Mouse (Mus musculus) embryonic facial prominence, embryonic 10.5 days (tissue): Measurements from ENCODE around the gene Pitpna. TPM values are rescaled to one million over a fixed set of nuclear protein-coding genes. Genes with fewer than 3 reads are reported as not detected.
"Not testable (repeated sequence)": the region's sequence is repeated elsewhere in the genome, so short reads cannot be mapped to it uniquely, and the experiment has no call there.

ENCODE experiments used
- DNase-seq: peaks from one replicate; pipeline ENCODE4 v3.0.0-alpha.2; 2017; ENCODE audit warnings: low spot score
- H3K27ac ChIP-seq: fragments of 300-500 bp; sonication (generic); replicated peaks from 2 replicates; pipeline ENCODE4 v1.5.1; 2016; ENCODE audit warnings: mild to moderate bottlenecking
- H3K27me3 ChIP-seq: fragments of 300-500 bp; sonication (generic); replicated peaks from 2 replicates; pipeline ENCODE4 v1.6.1; 2016; ENCODE audit warnings: low read depth, mild to moderate bottlenecking; ENCODE audit not compliant: poor library complexity, severe bottlenecking
- H3K36me3 ChIP-seq: fragments of 300-500 bp; sonication (generic); replicated peaks from 2 replicates; pipeline ENCODE4 v1.6.1; 2016; ENCODE audit warnings: mild to moderate bottlenecking, moderate library complexity
- H3K4me1 ChIP-seq: fragments of 300-500 bp; sonication (generic); 2 replicates; pipeline ENCODE4 v1.6.1; 2016
- H3K4me3 ChIP-seq: fragments of 300-500 bp; sonication (generic); 2 replicates; pipeline ENCODE4 v1.5.1; 2016; ENCODE audit warnings: mild to moderate bottlenecking, moderate library complexity
- H3K9me3 ChIP-seq: fragments of 300-500 bp; sonication (generic); 2 replicates; pipeline ENCODE4 v1.6.1; 2016; ENCODE audit warnings: mild to moderate bottlenecking
- WGBS: fragments of 180-500 bp; shearing (Covaris S2); methylation state at CpG from one replicate; pipeline ENCODE4 v1.1.7; 2016; 5-methylcytosine and 5-hydroxymethylcytosine counted together
- polyA plus RNA-seq: library from polyadenylated mRNA; unstranded; fragments of >200 nt; fragmentation: Nextera tagmentation; extraction: Ambion mirVana; gene quantifications from 2 replicates; pipeline ENCODE4 v1.2.1, GENCODE M21; 2016

Gene Pitpna
- polyA plus RNA-seq, 1 experiment from 2014 or later: 61.5 TPM

DNA sequence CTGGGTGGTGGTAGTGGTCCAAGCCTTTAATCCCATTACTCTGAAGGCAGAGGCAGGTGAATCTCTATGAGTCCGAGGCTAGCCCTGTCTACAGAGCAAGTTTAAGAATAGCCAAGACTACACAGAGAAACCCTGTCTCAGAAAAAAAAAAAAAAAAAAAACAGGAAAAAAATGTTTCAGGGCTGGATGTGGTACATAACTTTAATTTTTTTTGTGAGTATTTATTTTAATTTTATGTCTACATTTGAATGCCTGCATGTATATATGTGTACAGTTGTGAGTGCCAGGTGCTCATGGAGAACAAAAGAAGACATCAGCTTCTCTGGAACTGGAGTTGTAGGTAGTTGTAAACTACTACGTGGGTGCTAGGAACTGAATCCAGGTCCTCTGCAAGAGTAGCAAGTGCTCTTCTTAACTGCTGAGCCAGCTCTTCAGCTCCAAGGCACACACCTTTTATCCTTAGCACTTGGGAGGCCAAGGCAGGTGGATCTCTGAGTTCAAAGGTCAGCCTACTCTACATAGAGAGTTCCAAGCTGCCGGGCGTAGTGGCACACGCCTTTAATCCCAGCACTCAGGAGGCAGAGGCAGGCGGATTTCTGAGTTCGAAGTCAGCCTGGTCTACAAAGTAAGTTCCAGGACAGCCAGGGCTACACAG lies 6.3 kb upstream of the Pitpna start:
- Histone ChIP-seq H3K27me3 (no peaks in the 10 kb centered on the region), H3K36me3 (no peaks in the 10 kb centered on the region), H3K9me3 (no peaks in the 10 kb centered on the region), H3K27ac (no peak overlapping the region), H3K4me3 (no peak overlapping the region), H3K4me1 (peaks cover 4% of the 10 kb centered on the region; the same call in 1 of the 2 replicates)
- DNase-seq: no peak
- 91% methylated on average over 7 of the region's 7 CpGs for WGBS

DNA sequence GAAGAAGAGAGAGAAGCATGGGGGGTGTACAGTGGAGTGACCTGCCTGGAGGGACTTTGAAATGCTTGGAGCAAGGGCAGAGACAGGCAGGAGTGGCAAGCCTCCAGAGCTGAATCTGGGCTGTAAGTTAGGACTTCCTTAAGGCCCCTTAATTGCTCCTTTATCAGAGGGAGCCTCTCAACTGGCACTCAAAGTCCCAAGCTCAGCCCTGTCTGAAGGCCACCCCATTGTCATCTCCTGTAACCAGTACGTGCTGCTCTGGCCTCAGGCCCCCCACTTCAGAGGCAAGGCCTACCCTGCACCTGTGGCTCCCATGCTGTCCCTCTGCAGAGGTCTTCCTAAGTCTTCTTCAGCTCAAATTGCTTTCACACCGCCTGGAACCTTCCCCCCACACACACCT lies 4.4 kb upstream of the Pitpna start:
- no peaks in the 10 kb centered on the region for H3K36me3 ChIP-seq
- no peaks in the 10 kb centered on the region for H3K27me3 ChIP-seq
- no peaks in the 10 kb centered on the region for H3K9me3 ChIP-seq
- H3K27ac ChIP-seq: no peak overlapping the region
- H3K4me1 ChIP-seq: peaks cover 13% of the 10 kb centered on the region
- WGBS: 74% methylated on average over 2 of the region's 2 CpGs
- no peak for DNase-seq
- H3K4me3 ChIP-seq: no peak overlapping the region

GRCm38 (mm10) chr11:75585061-75585460 lies 2.8 kb upstream of the Pitpna start:
- no peaks in the 10 kb centered on the region for H3K9me3 ChIP-seq
- DNase-seq: no peak
- 81% methylated on average over 4 of the region's 4 CpGs for WGBS

GRCm38 (mm10) chr11:75585978-75586377 lies 1.9 kb upstream of the Pitpna start:
- H3K9me3 ChIP-seq: no peaks in the 10 kb centered on the region
- no peak overlapping the region for H3K27ac ChIP-seq
- peaks cover 5% of the 10 kb centered on the region for H3K36me3 ChIP-seq
- no peaks in the 10 kb centered on the region for H3K27me3 ChIP-seq
- H3K4me1 ChIP-seq: peaks cover 30% of the 10 kb centered on the region
- no peak for DNase-seq
- WGBS: 77% methylated on average over 5 of the region's 5 CpGs
- no peak overlapping the region for H3K4me3 ChIP-seq

More at GRCm38 (mm10) chr11:75585061-75585460, 2.8 kb upstream of the Pitpna start:
- Histone ChIP-seq H3K27ac (no peak overlapping the region), H3K36me3 (peaks cover 3% of the 10 kb centered on the region; the same call in 1 of the 2 replicates), H3K4me3 (no peak overlapping the region), H3K4me1 (peaks cover 28% of the 10 kb centered on the region), H3K27me3 (no peaks in the 10 kb centered on the region)

DNA sequence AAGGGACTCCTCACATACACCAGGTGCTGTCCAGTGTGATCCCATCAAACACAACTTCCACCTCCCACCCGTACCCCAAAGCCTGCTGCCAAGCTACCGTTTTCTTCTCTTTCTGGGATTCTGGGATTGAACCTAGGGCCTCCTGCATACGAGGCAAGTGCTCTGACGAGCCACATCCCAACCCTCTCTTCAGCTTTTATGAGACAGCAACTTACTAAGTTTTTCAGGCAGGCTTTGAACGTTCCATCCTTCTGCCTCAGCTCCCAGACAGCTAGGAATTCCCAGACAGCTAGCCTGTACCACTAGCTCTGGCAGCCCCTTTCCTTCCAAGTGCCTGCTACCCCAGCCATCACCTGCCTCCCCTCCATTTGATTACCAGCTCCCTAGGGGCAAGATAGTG lies 934 bp upstream of the Pitpna start:
- no peak for DNase-seq
- H3K27me3 ChIP-seq: no peaks in the 10 kb centered on the region
- H3K4me1 ChIP-seq: peaks cover 30% of the 10 kb centered on the region
- 78% methylated on average over 5 of the region's 5 CpGs for WGBS
- no peak overlapping the region for H3K4me3 ChIP-seq
- H3K9me3 ChIP-seq: no peaks in the 10 kb centered on the region
- no peak overlapping the region for H3K27ac ChIP-seq
- H3K36me3 ChIP-seq: peaks cover 13% of the 10 kb centered on the region

DNA sequence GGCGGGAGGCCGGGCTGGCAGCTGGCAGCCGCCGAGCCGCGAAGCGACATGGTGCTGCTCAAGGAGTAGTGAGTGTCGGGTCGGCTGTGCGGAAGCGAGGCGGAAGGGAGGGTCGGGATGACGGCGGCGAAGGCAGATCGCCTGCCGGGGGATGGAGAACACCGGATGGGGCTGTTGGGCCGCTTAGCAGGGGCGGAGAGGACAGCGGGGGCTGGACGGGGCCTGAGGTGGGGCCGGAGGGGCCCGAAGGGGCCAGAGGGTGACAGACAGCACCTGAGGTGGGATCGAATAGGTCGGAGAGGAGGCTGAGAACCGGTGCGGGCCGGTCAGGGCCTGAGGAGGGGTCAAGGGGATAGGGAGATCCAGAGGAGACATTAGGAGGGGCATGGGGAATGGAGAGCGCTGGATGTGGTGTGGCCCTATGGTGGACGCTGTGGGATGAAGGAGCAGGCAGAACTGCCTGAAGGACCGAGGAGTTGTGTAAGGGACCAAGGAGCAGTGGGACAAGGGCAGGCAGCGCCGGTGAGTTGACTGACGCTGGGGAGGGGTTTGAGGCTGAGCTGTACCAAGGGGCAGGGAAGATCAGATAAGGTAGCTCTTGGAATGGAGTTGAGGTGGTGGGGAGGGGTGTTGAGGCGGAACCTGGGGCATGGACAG lies 516 bp downstream of the Pitpna start:
- H3K27me3 ChIP-seq: no peaks in the 10 kb centered on the region
- peak overlapping the region; percentile 92 for H3K27ac ChIP-seq
- peaks cover 30% of the 10 kb centered on the region for H3K4me1 ChIP-seq
- DNase-seq: no peak
- no peaks in the 10 kb centered on the region for H3K9me3 ChIP-seq
- peak overlapping the region; percentile 78 for H3K4me3 ChIP-seq
- peaks cover 28% of the 10 kb centered on the region for H3K36me3 ChIP-seq
- under 1% methylated on average over 37 of the region's 37 CpGs for WGBS

DNA sequence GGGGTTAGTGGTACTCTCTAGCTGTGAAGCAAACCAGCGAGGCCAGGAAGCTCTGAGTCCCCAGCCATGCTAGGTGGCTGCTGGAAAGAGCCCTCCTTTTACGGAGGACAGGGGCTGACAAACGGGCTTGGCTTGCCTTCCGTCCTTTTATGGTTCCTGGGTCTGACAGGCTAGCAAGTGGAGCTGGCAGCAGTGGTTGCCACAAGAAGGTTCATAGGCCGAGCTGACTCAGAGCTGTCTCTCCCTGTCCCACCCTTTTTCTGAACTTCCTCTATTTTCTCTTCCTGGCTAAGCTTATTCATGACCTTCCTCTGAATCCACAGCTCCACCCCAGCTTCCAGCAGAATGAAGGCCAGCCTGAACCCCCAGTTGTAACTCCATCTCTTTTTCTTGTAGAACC lies 4.7 kb downstream of the Pitpna start:
- H3K4me1 ChIP-seq: peaks cover 26% of the 10 kb centered on the region
- H3K4me3 ChIP-seq: no peak overlapping the region
- H3K27me3 ChIP-seq: no peaks in the 10 kb centered on the region
- H3K27ac ChIP-seq: no peak overlapping the region
- H3K36me3 ChIP-seq: peaks cover 69% of the 10 kb centered on the region
- DNase-seq: no peak
- H3K9me3 ChIP-seq: no peaks in the 10 kb centered on the region
- 91% methylated on average over 5 of the region's 5 CpGs for WGBS

- WGBS: 85% methylated on average over 9 of the region's 9 CpGs
- Histone ChIP-seq H3K4me3 (no peak overlapping the region), H3K27me3 (no peaks in the 10 kb centered on the region), H3K9me3 (no peaks in the 10 kb centered on the region), H3K27ac (no peak overlapping the region), H3K4me1 (peaks cover 8% of the 10 kb centered on the region), H3K36me3 (peaks cover 85% of the 10 kb centered on the region)
- DNase-seq: no peak
Observed at GRCm38 (mm10) chr11:75594431-75594830, 6.5 kb downstream of the Pitpna start.

- H3K9me3 ChIP-seq: no peaks in the 10 kb centered on the region
- H3K27ac ChIP-seq: no peak overlapping the region
- no peak for DNase-seq
- no peak overlapping the region for H3K4me3 ChIP-seq
- 80% methylated on average over 2 of the region's 2 CpGs for WGBS
- H3K36me3 ChIP-seq: peaks cover 85% of the 10 kb centered on the region
- H3K27me3 ChIP-seq: no peaks in the 10 kb centered on the region
- H3K4me1 ChIP-seq: no peaks in the 10 kb centered on the region
Observed at GRCm38 (mm10) chr11:75595404-75595803, 7.5 kb downstream of the Pitpna start.

GRCm38 (mm10) chr11:75595816-75596215 lies 7.9 kb downstream of the Pitpna start:
- DNase-seq: no peak

DNA sequence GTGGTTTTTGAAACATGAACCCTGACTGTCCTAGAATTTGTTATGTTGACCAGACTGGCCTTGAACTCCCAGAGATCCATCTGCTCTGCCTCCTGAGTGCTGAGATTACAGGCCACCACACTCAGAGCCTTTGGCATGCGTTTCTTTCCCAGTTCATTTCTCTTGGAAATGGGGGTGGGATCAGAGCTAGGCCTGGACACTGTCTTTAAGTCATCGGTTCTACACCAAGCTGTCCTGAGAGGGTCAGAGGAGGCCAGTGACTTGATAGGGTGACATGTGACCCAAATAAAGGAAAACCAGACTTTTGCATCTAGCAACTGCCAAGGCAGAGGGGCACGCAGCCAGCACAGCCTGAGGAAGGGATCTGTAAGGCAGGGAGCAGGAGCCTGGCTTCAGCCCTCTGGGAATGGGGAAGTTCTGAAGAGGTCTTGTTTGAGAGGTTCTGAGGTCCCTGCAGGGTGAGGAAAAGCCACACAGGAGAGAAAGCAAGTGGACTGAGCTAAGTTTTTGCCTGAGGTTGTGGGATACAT lies 8.9 kb downstream of the Pitpna start:
- H3K27ac ChIP-seq: no peak overlapping the region
- H3K4me3 ChIP-seq: no peak overlapping the region
- peaks cover 93% of the 10 kb centered on the region for H3K36me3 ChIP-seq
- no peaks in the 10 kb centered on the region for H3K9me3 ChIP-seq
- 84% methylated on average over 3 of the region's 3 CpGs for WGBS
- DNase-seq: no peak
- H3K4me1 ChIP-seq: no peaks in the 10 kb centered on the region
- no peaks in the 10 kb centered on the region for H3K27me3 ChIP-seq

More at GRCm38 (mm10) chr11:75595816-75596215, 7.9 kb downstream of the Pitpna start:
- Histone ChIP-seq H3K27me3 (no peaks in the 10 kb centered on the region), H3K27ac (no peak overlapping the region), H3K36me3 (peaks cover 90% of the 10 kb centered on the region), H3K9me3 (no peaks in the 10 kb centered on the region), H3K4me3 (no peak overlapping the region), H3K4me1 (no peaks in the 10 kb centered on the region)
- 71% methylated on average over 7 of the region's 7 CpGs for WGBS

GRCm38 (mm10) chr11:75598004-75598403 lies 10.1 kb downstream of the Pitpna start:
- Histone ChIP-seq H3K9me3 (no peaks in the 10 kb centered on the region), H3K4me1 (no peaks in the 10 kb centered on the region), H3K4me3 (no peak overlapping the region), H3K36me3 (peaks cover 93% of the 10 kb centered on the region), H3K27ac (no peak overlapping the region), H3K27me3 (no peaks in the 10 kb centered on the region)
- 95% methylated on average over 6 of the region's 6 CpGs for WGBS
- no peak for DNase-seq

- not testable (repeated sequence) for H3K9me3 ChIP-seq, H3K27me3 ChIP-seq, DNase-seq, H3K27ac ChIP-seq, H3K4me3 ChIP-seq, H3K4me1 ChIP-seq
- H3K36me3 ChIP-seq: peaks cover 87% of the 10 kb centered on the region
- WGBS: 94% methylated on average over 17 of the region's 17 CpGs
Observed at GRCm38 (mm10) chr11:75599802-75600201, 11.9 kb downstream of the Pitpna start.
